Mouse (Mus musculus) adrenal gland, postnatal 25 days (tissue): ENCODE results near the gene Tlr12. TPM values are rescaled to one million over a fixed set of nuclear protein-coding genes. Genes with fewer than 3 reads are reported as not detected.
"Not testable (repeated sequence)": the region's sequence is repeated elsewhere in the genome, so short reads cannot be mapped to it uniquely, and the experiment has no call there.

Experiments
- DNase-seq: peaks from one replicate; pipeline ENCODE4 v3.0.0; 2021; ENCODE audit warnings: mixed read lengths
- long read RNA-seq: library from polyadenylated mRNA; stranded (forward); transcript quantifications from one replicate; pipeline ENCODE4 v2.0.0, GENCODE M21; 2021
- total RNA-seq: library from RNA; stranded (reverse); gene quantifications from 2 replicates; pipeline ENCODE4 v1.2.3, GENCODE M21; 2021

Tlr12 gene
- total RNA-seq = 0.33 and 0.38 TPM in 2 replicates
- long read RNA-seq, partial matches to known transcripts = 0 of 3 reads
- long read RNA-seq, other reads (novel, unspliced or antisense) = 0 of 3 reads

- no peak for DNase-seq
Measured at GRCm38 (mm10) chr4:128618246-128618911, at the start of gene Tlr12. Gene Tlr12, minus strand, starts transcription at chr4:128618619.

GRCm38 (mm10) chr4:128667195-128667594 is 48.8 kb upstream of the Tlr12 start:
- DNase-seq = not testable (repeated sequence)

- DNase-seq = not testable (repeated sequence)
Measured at GRCm38 (mm10) chr4:128666362-128666761, 47.9 kb upstream of the Tlr12 start.

- no peak for DNase-seq
Measured at GRCm38 (mm10) chr4:128664002-128664401, 45.6 kb upstream of the Tlr12 start.

GRCm38 (mm10) chr4:128661063-128661462 is 42.6 kb upstream of the Tlr12 start:
- DNase-seq = no peak

GRCm38 (mm10) chr4:128660196-128660595 is 41.8 kb upstream of the Tlr12 start:
- peak; percentile 35 for DNase-seq

GRCm38 (mm10) chr4:128655446-128655845 is 37.0 kb upstream of the Tlr12 start:
- DNase-seq = no peak

GRCm38 (mm10) chr4:128654505-128655381 is 36.3 kb upstream of the Tlr12 start, which contains the start of gene Phc2:
Gene Phc2, plus strand, starts transcription at chr4:128654702.
- DNase-seq = peak; percentile 92

- DNase-seq = no peak
Measured at GRCm38 (mm10) chr4:128652584-128653298, 34.3 kb upstream of the Tlr12 start.

GRCm38 (mm10) chr4:128651530-128651929 is 33.1 kb upstream of the Tlr12 start:
- no peak for DNase-seq

GRCm38 (mm10) chr4:128648567-128649255 is 30.3 kb upstream of the Tlr12 start:
- no peak for DNase-seq

GRCm38 (mm10) chr4:128646762-128647161 is 28.3 kb upstream of the Tlr12 start:
- DNase-seq = no peak

GRCm38 (mm10) chr4:128645896-128646295 is 27.5 kb upstream of the Tlr12 start:
- DNase-seq = no peak

GRCm38 (mm10) chr4:128641766-128642717 is 23.6 kb upstream of the Tlr12 start:
- no peak for DNase-seq

GRCm38 (mm10) chr4:128638265-128638923 is 20.0 kb upstream of the Tlr12 start:
- DNase-seq = no peak

- DNase-seq = no peak
Measured at GRCm38 (mm10) chr4:128637250-128637649, 18.8 kb upstream of the Tlr12 start.

- peak; percentile 47 for DNase-seq
Measured at GRCm38 (mm10) chr4:128635894-128636585, 17.6 kb upstream of the Tlr12 start.

- DNase-seq = no peak
Measured at GRCm38 (mm10) chr4:128635451-128635850, 17.0 kb upstream of the Tlr12 start.

GRCm38 (mm10) chr4:128621109-128621508 is 2.7 kb upstream of the Tlr12 start:
- no peak for DNase-seq
